Mouse (Mus musculus) left cerebral cortex, postnatal 25 days (tissue): ENCODE measurements at regions not wholly inside any gene's neighbourhood (a gene's known extent, or its start where the extent isn't known, plus 50 kb on each side); places are given as distances from the start of the nearest gene placed in this dataset.
A peak's percentile ranks its signal among the peaks of the same experiment; 100 is the strongest.
"Not testable (repeated sequence)": the region's sequence is repeated elsewhere in the genome, so short reads cannot be mapped to it uniquely, and the experiment has no call there.

Experiments
- DNase-seq, 2 experiments: peaks; one replicate each; pipeline ENCODE4 v3.0.0; 2022; ENCODE audit warnings: low spot score in 2 of 2, mixed read lengths in 1 of 2
- intact Hi-C: fragments of 180-260 bp; cut with DNase I; formaldehyde crosslinking; loops from one replicate; pipeline ENCODE4 v1.15.1; 2025

- intact Hi-C loops, result no loop called here
- DNase-seq, result no peak
These were observed 547.7 kb upstream of the Zfp960 start for GRCm38 (mm10) chr17:16516173-16516572.

GRCm38 (mm10) chr17:16493951-16494350 is 570.0 kb upstream of the Zfp960 start:
- DNase-seq, result no peak
- intact Hi-C loops, result no loop called here

GRCm38 (mm10) chr17:16493546-16493945 is 570.4 kb upstream of the Zfp960 start:
- DNase-seq, result no peak
- intact Hi-C loops, result no loop called here

- DNase-seq, result peak in 1 of 2 experiments; percentile 14
- intact Hi-C loops, result no loop called here
These were observed 571.4 kb upstream of the Zfp960 start for GRCm38 (mm10) chr17:16492551-16492950.

- intact Hi-C loops, result no loop called here
These were observed 577.6 kb upstream of the Zfp960 start for GRCm38 (mm10) chr17:16486355-16486754.

GRCm38 (mm10) chr17:16483976-16484375 is 579.9 kb upstream of the Zfp960 start:
- no peak for DNase-seq
- intact Hi-C loops, result no loop called here

More at GRCm38 (mm10) chr17:16486355-16486754, 577.6 kb upstream of the Zfp960 start:
- DNase-seq, result no peak

GRCm38 (mm10) chr17:16481722-16482121 is 582.2 kb upstream of the Zfp960 start:
- intact Hi-C loops, result no loop called here
- DNase-seq, result no peak

GRCm38 (mm10) chr17:16480579-16480978 is 583.3 kb upstream of the Zfp960 start:
- no peak for DNase-seq
- intact Hi-C loops, result no loop called here

GRCm38 (mm10) chr17:16461208-16461607 is 602.7 kb upstream of the Zfp960 start:
- DNase-seq, result no peak
- intact Hi-C loops, result no loop called here

- DNase-seq, result no peak
- intact Hi-C loops, result no loop called here
These were observed 610.8 kb upstream of the Zfp960 start for GRCm38 (mm10) chr17:16453098-16453497.

GRCm38 (mm10) chr17:16444562-16444961 is 613.7 kb upstream of the Rgmb start:
- intact Hi-C loops, result no loop called here

GRCm38 (mm10) chr17:16395193-16395612 is 564.4 kb upstream of the Rgmb start:
- DNase-seq, result no peak
- intact Hi-C loops, result no loop called here

More at GRCm38 (mm10) chr17:16444562-16444961, 613.7 kb upstream of the Rgmb start:
- DNase-seq, result no peak

GRCm38 (mm10) chr17:16374855-16375221 is 544.0 kb upstream of the Rgmb start:
- intact Hi-C loops, DNase-seq: not testable (repeated sequence)

- intact Hi-C loops, DNase-seq: not testable (repeated sequence)
These were observed 543.4 kb upstream of the Rgmb start for GRCm38 (mm10) chr17:16374119-16374854.

GRCm38 (mm10) chr17:16372976-16373375 is 542.1 kb upstream of the Rgmb start:
- no peak for DNase-seq
- intact Hi-C loops, result no loop called here

- DNase-seq, result no peak
- intact Hi-C loops, result no loop called here
These were observed 513.2 kb upstream of the Rgmb start for GRCm38 (mm10) chr17:16344061-16344460.

- intact Hi-C loops, result no loop called here
- no peak for DNase-seq
These were observed 511.9 kb upstream of the Rgmb start for GRCm38 (mm10) chr17:16342785-16343184.

GRCm38 (mm10) chr17:16339720-16340470 is 509.1 kb upstream of the Rgmb start:
- intact Hi-C loops, result no loop called here
- peak; percentile 10 to 67 for DNase-seq

- DNase-seq, result no peak
- intact Hi-C loops, result no loop called here
These were observed 481.1 kb upstream of the Rgmb start for GRCm38 (mm10) chr17:16311914-16312313.

GRCm38 (mm10) chr17:16311196-16311873 is 480.5 kb upstream of the Rgmb start:
- no peak for DNase-seq
- intact Hi-C loops, result no loop called here
